Mouse (Mus musculus): ENCODE measurements around the gene Hhat.

- no peak for TF ChIP-seq CTCF (IDR thresholded peaks at IDR 0.05; ENCODE audit: low read depth, low read length)
- no peak for TF ChIP-seq POLR2A (IDR thresholded peaks at IDR 0.05; ENCODE audit: borderline replicate concordance, low read depth, low read length)
Measured at GRCm38 (mm10) chr1:192559341-192559740, 211.7 kb downstream of the Hhat start.

Measured in bone marrow macrophage, adult 2 months (primary cell).